Comparison of ENCODE assay signal across 17 mouse cellular contexts in genomic region chr10:96866468-96866867, GRCm38 (mm10).
"Had no signal": no experiment of that assay in that cellular context is flagged by ENCODE, and none has a peak within 500 bp of the region (broad histone marks: within the 10 kb centered on the region; RNA-seq: fewer than 3 reads in every experiment).

No protein-coding gene starts in this region.

- H3K4me2 ChIP-seq: liver, embryonic 15.5 days; lung, embryonic 15.5 days; midbrain, embryonic 13.5 days; neural tube, embryonic 12.5 days; stomach, embryonic 15.5 days had no signal

- H3K27ac ChIP-seq: liver, embryonic 15.5 days; lung, embryonic 15.5 days; macrophage; midbrain, embryonic 13.5 days; neural tube, embryonic 12.5 days; stomach, embryonic 15.5 days; stomach, postnatal 0 days had no signal

- H3K9me3 ChIP-seq: liver, embryonic 15.5 days; lung, embryonic 15.5 days; midbrain, embryonic 13.5 days; neural tube, embryonic 12.5 days; stomach, embryonic 15.5 days had no signal

- ATAC-seq: liver, postnatal 0 days; lung, postnatal 0 days; midbrain, embryonic 13.5 days had no signal

- H3K27me3 ChIP-seq: liver, embryonic 15.5 days; lung, embryonic 15.5 days; megakaryocyte, embryonic 14.5 days; midbrain, embryonic 13.5 days; neural tube, embryonic 12.5 days; stomach, embryonic 15.5 days had no signal

- H3K36me3 ChIP-seq: liver, embryonic 15.5 days; lung, embryonic 15.5 days; midbrain, embryonic 13.5 days; neural tube, embryonic 12.5 days; stomach, embryonic 15.5 days had no signal

- H3K9ac ChIP-seq: liver, embryonic 15.5 days; liver, postnatal 0 days; lung, embryonic 15.5 days; midbrain, embryonic 13.5 days; neural tube, embryonic 12.5 days; stomach, embryonic 15.5 days had no signal

- H3K4me1 ChIP-seq: liver, embryonic 15.5 days; lung, embryonic 15.5 days; megakaryocyte, embryonic 14.5 days; midbrain, embryonic 13.5 days; neural tube, embryonic 12.5 days; stomach, embryonic 15.5 days had no signal

- H3K4me3 ChIP-seq: liver, embryonic 15.5 days; lung, embryonic 15.5 days; megakaryocyte, embryonic 14.5 days; midbrain, embryonic 13.5 days; neural tube, embryonic 12.5 days; stomach, embryonic 15.5 days had no signal

- DNase-seq: liver, postnatal 0 days; lung, adult 2 months; lung, postnatal 14 days; lung, postnatal 36 days; right cerebral cortex, postnatal 14 days; thymus, adult 2 months; thymus, postnatal 25 days; thymus, postnatal 4 days had no signal
